Mouse (Mus musculus) adrenal gland, postnatal 10 days (tissue): ENCODE measurements at regions not wholly inside any gene's neighbourhood (a gene's known extent, or its start where the extent isn't known, plus 50 kb on each side); places are given as distances from the start of the nearest gene placed in this dataset.

Source experiments
- DNase-seq: peaks from one replicate; pipeline ENCODE4 v3.0.0; 2021; ENCODE audit warnings: mixed read lengths

- DNase-seq: peak; percentile 61
Observed at GRCm38 (mm10) chr7:143951172-143951571, 50.6 kb upstream of the Shank2 start.
